Mouse (Mus musculus) common myeloid progenitor, adult 5-6 weeks (primary cell): ENCODE data around the gene Tut7. TPM values are rescaled to one million over a fixed set of nuclear protein-coding genes. Genes with fewer than 3 reads are reported as not detected.

Experiments used
- ATAC-seq: replicated peaks from 2 replicates; pipeline ENCODE4 v1.8.0; 2016; ENCODE audit warnings: low read depth, mild to moderate bottlenecking, moderate TSS enrichment, inconsistent platforms; ENCODE audit not compliant: poor library complexity, severe bottlenecking
- total RNA-seq: library from RNA; stranded (forward); fragments of 200-1000, 187-1606 nt; gene quantifications from 2 replicates; pipeline ENCODE4 v1.2.3, GENCODE M21; 2017

The Tut7 gene
- total RNA-seq, 1 experiment from 2014 or later, result 219 TPM

DNA sequence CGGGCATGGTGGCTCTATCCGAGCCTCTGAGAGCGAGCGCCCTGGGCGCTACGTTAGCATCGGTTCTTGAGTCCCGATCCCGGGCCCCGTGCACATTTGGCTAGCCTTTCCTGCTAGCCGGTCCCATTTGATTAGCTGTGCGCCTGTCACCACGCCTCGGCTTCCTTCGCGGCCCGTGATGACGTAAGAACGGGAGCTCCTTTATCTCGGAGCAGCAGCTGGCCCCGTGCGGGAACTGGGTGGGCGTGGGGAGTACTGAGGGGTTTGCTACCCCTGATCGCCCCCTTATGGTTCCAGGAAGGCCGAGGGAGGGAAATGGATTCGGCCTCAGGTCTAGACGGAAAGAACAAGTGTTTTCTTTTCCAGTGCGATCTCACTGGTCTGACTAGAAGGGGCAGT lies 52.8 kb downstream of the Tut7 start:
- peak; percentile 70 for ATAC-seq

DNA sequence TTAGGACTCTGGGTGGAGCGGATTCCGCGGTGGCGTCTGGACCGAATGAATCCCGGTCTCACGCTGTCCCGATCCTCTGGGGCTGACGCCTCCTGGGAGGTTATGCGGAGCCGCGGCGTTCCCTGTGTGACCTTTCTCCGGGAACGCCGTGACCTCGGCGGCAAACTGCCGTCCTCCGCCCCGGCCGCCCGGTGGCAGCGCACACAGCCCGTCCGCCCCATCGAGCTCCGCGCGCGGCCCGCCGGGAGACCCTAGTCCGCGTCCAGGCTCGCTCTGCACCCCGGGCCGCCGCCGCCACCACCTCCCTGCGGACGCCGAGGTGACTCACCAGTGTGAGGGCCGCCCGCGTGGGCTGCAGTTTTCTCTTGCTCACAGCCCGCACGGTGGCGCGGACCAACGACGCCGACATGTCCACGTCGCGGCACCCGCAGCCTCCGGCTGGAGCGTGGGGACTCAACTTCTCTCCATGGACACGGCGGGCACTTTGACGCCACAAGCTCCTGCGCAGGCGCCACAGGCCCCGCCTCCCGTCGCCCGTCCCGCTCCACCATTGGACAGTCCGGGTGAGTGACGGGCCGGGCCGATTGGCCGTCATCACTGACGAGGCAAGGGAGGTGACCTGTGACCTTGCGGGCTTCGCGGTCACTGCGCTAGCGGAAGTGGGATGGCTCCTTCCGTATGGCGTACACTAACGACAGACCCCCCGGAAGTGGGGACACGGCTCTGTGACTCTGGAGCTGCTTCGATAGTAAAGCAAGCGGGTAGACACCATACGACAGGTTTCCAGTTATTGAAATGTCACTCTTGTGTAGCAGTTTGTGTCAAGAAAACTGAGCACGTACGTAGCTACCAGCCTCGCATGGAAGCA lies 53.4 kb downstream of the Tut7 start, which contains the start of gene Isca1:
TSS of gene Isca1 (minus strand) at position 515 of the 868 bp plus-strand sequence.
- ATAC-seq, result peak; percentile 82

DNA sequence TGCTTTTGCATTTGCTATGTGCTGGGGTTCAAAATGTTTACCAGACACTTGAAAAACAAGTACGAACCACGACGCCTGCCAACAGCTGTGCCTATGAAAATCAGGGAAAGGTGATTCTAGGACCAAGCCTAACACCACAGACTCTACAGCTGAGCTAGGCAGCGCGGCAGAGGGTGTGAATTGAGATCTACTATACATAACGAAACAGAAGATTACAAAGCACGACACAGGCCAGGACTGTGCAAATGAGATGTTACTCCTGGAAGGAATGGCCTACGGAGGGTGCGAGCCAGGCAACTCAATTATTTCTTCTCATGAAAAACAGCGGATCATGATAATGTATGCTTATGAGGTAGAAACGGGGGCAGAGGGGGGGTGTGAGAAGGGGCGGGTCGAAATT lies 54.4 kb downstream of the Tut7 start:
- ATAC-seq, result no peak

GRCm38 (mm10) chr13:59766786-59767515 lies 56.0 kb downstream of the Tut7 start:
- no peak for ATAC-seq

DNA sequence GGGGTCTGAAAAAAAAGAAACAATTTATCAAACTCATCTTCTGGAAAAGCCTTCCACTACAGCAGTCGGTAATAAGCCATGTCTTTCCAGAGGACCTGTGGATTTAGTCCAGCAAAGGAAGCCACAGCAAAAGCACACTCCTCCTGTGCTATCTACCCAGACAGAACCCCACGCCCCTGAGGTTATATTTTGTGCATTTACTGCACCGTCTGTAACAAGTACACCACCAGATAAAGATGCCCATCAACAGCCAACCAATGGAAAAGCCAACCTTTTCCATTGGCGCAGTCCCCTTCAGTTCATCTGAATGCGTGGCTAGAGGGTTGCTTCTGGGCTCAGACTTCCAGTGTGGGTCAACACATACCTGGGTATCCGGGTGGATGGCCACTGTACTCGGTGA lies 60.2 kb downstream of the Tut7 start:
- no peak; the same call in 1 of the 2 replicates for ATAC-seq

- no peak for ATAC-seq
Measured at GRCm38 (mm10) chr13:59756906-59757305, 66.0 kb downstream of the Tut7 start.

GRCm38 (mm10) chr13:59750310-59750709 lies 72.6 kb downstream of the Tut7 start:
- ATAC-seq, result no peak

DNA sequence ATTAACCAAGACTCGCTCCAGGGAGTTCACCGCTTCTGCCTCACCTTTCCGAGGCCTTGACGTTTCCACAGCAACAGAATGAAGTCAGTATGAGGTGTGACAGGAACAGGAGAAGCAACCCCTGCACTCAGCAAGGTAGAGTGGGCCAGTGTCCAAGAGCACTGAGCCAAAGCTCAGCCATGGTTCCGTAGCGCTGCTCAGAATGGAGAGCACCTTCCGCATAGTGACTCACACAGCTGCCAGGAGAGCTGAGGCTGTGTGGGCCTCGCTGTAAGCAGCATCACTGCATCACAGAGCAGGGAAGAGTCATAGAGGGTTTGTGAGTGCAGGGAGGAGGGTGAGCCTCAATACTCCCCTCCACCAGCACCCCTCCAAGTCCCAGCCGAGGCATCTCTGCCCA lies 76.2 kb downstream of the Tut7 start, which contains the start of gene 1700014D04Rik:
TSS of gene 1700014D04Rik (minus strand) at position 42 of the 400 bp plus-strand sequence.
- ATAC-seq, result no peak

DNA sequence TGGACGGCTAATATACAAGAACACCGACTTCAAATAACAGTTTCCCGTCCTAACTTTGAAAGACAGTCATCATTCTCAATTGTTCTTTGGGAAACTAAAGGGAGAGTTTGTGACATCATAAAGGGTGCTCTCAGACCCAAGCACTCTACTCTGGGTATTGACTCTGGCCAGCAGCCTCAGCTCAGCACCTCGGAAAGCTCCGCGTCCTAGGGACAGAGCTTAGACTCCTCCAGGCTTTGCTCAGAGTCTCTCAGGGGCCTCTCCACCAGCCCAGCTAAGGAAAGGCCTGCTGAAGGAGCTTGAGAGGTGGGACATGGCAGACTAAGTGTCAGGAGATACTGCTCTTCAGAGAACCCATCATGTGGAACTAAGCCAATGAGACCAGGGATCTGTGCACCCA lies 76.8 kb downstream of the Tut7 start:
- no peak for ATAC-seq

DNA sequence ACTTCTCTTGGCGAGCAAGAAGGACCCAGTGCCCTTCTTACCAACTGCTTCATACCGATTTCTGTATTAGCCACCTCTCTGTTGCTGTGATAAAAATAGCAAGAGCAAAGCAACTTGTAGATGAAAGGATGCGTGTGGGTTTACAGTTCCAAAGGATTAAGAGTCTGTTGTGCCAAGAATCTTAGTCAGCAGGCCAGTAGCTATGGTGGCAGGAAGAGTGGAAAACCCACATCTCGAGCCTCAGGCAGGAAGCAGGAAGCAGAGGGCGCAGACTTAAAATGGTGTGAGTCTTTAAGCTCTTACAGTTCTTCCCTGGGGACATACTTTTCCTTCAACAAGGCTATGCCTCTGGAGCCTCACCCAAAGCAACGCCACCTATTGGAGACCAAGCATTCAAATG lies 77.5 kb downstream of the Tut7 start:
- peak; percentile 9; the same call in 1 of the 2 replicates for ATAC-seq

DNA sequence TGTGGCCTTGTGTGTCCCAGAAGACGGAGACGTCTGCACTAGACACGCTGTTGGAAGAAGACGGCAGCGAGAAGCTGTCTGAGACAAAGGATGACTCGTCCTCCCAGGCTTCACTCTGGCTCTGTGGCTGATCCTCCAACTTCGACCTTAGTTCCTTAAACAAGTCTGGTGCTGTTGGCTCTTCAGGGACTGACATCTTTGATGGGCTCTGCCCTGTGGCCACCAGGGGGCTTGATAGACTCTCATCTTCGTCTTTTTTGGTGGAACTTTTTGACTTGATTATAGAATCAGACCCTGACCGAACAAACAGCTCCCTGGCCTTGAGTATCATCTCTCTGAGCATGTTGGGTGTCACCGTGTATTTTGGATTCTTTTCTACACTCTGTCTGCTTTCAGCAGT lies 81.2 kb downstream of the Tut7 start:
- peak; percentile 86 for ATAC-seq

DNA sequence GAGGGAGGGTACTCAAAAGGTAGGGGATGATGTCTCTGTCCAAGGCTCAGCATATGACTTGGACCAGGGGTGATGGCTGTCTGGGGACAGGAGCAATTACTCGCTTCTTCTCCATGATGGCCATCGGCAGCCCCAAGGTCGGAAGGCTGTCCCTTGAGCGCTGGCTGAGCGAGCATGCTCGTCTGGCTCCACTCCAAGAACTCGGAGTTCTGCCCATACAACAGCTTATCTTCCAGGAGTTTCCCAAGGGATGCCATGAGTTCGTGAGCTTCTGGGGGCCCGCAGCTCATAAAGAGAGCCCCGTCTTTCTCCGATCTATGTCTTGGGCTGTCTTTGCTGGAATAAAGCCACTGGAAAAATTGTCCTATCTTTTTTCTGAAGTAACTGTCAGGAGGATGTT lies 81.9 kb downstream of the Tut7 start:
- no peak for ATAC-seq

DNA sequence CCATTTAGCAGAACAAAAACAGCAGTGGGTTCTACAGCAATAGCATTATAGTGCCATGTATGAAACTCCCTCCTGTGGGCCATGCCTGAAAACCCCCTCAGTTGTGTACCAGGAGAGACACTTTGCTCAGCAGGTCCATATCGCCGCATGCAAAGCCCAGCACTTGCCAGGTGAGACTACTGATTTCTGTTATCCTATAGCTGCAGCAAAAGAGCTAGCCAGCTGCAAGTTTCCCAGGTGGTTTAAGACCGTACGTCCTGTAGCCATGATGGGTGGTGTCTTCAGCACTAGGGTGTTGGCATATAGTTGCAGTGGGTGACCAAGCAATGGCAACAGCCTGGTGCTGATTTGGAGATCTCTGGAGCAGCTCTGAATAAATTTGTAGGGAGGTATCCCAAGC lies 83.5 kb downstream of the Tut7 start:
- ATAC-seq, result no peak

DNA sequence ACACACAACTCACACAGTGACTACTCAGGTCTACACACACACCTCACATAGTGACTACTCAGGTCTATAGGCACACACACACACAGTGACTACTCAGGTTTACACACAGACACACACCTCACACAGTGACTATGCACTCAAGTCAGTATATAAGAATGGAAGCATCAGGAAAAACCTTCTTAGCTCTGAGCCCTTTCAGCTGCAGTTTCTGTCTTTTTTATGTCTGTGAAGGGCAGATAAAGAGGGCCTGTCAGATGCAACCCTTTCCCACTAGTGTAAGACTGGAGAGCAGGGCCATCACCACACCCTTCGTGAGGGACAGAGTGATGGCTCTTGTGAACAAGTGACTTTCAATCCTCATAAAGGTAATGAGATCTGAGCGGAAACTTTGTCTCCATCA lies 84.5 kb downstream of the Tut7 start:
- ATAC-seq, result no peak

- peak; percentile 88 for ATAC-seq
Measured at GRCm38 (mm10) chr13:59735190-59735589, 87.8 kb downstream of the Tut7 start.

DNA sequence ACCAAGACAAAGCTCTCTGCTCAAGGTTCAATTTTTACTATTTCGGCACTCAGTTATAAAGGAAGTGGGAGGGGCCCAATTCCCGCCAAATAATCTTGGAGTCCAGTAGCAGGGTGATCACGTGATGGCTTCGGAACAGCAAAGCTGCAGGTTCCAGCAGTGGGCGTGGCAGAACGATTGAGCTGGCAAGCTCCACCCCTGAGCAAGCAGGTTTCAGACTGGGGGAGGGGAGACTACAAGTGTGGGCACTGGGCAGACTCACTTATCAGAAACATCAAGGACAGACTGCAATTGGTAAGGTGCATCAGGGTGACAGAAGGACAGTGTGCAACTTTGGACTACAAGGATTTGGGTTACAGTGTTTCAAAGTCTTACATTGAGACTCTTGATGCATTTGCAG lies 88.6 kb downstream of the Tut7 start:
- 0 out of 2 replicates have a peak, but pooled peaks have one; percentile 9 for ATAC-seq

DNA sequence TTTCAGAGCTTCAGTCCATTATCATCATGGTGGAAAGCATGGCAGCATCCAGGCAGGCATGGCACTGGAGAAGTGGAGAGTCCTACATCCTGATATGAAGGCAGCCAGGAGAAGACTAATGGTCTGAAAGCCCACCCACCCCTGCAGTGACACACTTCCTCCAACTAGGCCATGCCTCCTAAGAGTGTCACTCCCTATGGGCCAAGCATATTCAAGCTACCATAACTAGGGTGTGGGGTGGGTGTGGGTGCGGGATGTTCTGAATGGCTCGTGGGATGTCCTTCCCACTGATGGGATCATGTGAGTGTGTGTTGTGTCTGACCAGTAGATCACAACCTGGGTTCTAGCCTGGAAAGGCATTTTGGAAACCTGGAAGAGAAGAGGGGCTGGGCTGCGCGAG lies 89.0 kb downstream of the Tut7 start:
- ATAC-seq, result no peak

- no peak for ATAC-seq
Measured at GRCm38 (mm10) chr13:59731652-59732051, 91.3 kb downstream of the Tut7 start, which contains the start of gene Spata31d1d. Spata31d1d (minus strand) TSS chr13:59731752.

- peak; percentile 94 for ATAC-seq
Measured at GRCm38 (mm10) chr13:59728378-59729093, 94.4 kb downstream of the Tut7 start.

DNA sequence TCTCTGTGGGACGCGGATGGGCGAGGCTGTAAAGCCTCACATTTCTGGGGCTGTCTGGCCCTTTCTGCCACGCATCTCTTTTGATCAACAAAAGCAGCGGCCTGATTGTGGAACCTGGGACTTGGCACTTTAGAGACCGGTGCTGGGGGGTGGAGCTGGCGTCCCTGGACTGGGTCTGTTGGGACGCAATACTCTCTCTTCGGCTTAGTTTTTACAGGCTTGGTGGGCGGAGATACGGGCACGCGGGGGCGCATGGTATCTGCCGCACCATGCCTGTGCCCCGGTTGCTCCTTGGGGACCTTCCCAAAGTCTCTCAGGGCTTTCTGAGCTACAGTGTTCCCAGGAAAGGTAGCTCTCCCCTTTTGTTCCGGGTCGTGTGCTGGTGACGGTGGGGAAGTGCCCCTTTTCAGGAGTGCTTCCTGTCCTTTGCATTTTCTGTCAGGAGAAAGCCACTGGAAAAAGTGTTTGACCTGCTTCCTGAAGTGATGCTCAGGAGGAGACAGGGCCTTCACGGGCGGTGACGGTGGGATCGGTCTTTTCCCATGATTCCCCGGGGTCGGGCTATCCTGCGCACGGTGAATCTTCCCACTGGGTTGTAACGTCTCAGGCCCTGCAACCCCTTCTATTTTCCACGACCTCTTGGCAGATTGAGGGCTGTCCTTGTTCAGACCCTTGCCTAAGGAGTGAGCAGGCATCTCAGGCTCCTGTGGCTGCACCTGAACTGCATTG lies 96.6 kb downstream of the Tut7 start:
- no peak for ATAC-seq
